Mouse (Mus musculus) T-helper 2 cell (primary cell): Measurements from ENCODE around the gene Grm2.

Experiments
- in situ Hi-C: fragments of 300-600 bp; cut with MboI, MseI; formaldehyde crosslinking; loops from one replicate; pipeline ENCODE4 v1.15.1; 2025; ENCODE audit warnings: high pct_unique_total_duplicates

The Grm2 gene

GRCm38 (mm10) chr9:106655884-106656720 lies at the start of gene Grm2:
Grm2 (minus strand) TSS chr9:106656082.
- in situ Hi-C loops = no loop called here

DNA sequence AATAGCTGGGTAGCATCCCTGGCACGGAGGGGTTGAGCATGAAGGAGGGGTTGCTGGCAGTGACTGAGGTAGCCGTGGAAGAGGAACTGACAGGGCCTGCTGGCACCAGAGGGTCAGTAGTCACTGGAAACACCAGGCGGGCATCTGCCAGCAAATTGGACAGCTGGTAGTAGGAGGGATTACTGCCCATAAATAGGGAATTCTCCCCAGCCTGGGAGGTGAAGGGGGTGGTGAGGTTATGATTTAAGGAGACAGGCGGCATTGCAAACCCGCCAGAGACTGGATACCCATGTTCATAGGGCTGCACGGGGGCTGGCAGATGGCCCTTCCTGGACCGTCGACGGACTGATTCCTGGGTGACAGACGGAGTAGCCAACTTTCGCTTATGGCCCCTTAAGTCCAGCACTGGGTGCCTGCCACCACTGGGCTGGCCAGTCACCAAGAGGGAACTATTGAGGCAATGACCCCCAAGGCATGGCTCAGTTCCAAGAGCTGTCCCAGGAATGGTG lies 37.1 kb upstream of the Grm2 start:
- in situ Hi-C loops = no loop called here

GRCm38 (mm10) chr9:106688834-106689233 lies 33.0 kb upstream of the Grm2 start:
- in situ Hi-C loops = loop anchor here (10.0 kb wide), 2 partner anchors 206 to 1634 kb away; partner anchors contain the start of genes Manf and Mrpl3

DNA sequence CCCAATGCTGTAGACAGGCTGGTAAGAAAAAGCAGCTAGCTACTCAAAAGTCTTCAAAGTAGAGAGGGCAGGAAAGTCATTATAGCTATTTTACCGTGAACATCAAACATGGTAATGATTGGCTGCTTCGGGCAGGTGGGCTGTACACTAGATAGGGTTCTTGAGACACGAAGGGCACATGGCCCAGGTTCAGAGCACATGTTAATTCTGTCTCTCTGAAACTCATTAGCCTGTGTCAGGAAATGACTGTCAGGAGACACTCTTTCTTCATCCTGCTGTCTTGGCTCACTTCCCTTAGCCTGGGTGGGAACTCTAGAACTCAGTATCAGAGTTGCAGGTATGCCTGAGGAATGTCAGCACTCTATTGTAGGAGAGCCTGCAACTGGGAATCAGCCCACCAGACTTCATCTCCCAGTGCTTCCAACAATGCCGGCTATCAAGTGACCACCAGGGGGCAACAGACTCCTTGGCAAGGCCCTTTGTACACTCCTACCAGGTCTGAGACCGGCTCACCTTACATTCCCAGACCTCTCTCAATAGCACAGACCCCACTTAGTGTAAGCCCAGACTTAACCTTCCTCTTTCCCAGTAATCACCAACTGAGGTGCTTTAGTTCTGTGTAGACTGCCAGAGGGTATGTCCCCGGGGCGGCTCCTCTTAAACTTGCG lies 31.2 kb upstream of the Grm2 start:
- in situ Hi-C loops = loop anchor here (10.0 kb wide), 2 partner anchors 208 to 1632 kb away; partner anchors contain the start of genes Manf and Mrpl3

DNA sequence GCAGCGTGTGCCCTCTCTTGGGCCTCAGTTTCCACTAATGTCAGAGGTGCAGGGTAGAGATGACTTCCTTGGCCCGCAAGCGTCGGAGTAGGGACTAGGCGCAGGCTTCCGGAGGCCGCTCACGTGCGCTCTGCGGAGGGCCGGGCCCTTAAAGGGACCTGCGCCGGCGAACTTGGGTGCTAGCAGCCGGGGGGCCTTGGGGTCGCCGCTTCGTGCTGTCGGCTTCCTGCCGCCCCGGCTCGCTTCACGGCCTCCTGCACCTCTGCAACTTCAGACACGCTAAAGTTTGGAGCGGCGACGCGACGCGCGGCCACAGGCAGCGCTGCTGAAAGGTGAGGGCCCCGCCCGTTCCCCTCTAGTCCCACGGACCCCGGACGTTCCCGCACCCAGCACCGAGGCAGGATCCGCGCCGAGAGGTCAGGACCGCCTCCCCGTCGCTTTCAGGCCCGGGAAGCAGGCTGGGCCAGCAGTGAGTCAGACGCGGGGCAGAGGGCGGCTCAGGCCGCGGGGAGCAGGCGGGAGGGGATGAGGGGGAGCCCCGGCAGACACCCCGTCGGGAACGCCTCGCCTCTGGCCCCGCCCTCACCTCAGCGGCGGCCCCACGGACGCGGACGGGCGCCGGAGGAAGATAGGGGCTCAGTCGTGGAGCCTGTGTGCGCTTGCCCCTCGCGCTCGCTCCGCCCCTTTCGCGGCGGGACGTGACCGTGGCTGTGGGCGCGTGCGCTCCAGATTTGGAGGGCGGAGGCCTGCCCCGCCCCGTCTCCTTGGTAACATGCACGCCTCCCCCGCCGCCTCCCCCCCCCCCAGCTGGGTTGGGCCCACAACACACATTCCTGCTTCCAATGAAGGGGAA lies 29.6 kb upstream of the Grm2 start, which contains the start of gene Tex264:
Gene Tex264 (minus strand): TSS at position 679 of the 853 bp plus-strand sequence.
- in situ Hi-C loops = loop anchor here (10.0 kb wide), 2 partner anchors 209 to 1631 kb away; partner anchors contain the start of genes Manf and Mrpl3

- in situ Hi-C loops = loop anchor here (10.0 kb wide), 2 partner anchors 210 to 1630 kb away; partner anchors contain the start of genes Manf and Mrpl3
These were observed 29.0 kb upstream of the Grm2 start for GRCm38 (mm10) chr9:106684918-106685248.

DNA sequence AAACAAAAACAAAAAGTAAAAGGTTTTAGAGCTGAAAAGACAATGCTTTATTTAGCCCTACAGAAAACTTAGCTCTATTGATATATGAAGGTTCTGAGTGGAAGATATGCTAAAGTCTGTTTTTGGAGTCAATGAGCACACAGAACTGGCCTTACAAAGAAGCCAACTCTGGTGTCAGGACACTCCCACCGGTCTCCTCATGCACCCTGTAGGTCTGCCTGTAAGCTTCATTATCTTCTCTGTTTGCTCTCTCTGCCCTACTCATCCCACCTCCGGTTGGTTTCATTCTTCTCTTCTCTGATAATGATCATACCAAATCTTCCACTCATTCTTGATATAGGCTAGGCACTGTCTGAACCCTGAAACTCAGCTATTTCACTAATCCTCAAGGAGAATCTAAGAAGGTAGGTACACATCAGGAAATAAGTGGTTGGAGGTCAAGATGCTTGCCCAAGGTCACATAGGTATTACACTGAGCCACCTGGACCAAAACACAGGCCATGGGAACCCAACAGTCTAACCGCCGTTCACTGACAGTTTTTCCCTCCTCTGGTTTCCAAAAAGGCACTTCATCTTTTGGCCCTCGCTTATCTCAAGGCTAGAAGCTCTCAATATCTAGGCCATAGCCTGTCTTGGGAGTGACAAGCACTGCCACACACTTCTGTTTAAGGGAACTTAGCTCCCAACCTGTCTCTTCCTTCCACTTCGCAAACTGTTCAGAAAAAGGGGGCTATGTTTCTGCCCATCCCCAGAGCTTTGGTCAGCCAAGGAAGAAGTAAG lies 28.4 kb upstream of the Grm2 start:
- in situ Hi-C loops = loop anchor here (10.0 kb wide), 2 partner anchors 211 to 1629 kb away; partner anchors contain the start of genes Manf and Mrpl3

GRCm38 (mm10) chr9:106681026-106681425 lies 25.1 kb upstream of the Grm2 start:
- in situ Hi-C loops = loop anchor here (10.0 kb wide), 2 partner anchors 214 to 1626 kb away; partner anchors contain the start of genes Manf and Mrpl3

- in situ Hi-C loops = no loop called here
These were observed 22.4 kb upstream of the Grm2 start for GRCm38 (mm10) chr9:106678242-106678641.

DNA sequence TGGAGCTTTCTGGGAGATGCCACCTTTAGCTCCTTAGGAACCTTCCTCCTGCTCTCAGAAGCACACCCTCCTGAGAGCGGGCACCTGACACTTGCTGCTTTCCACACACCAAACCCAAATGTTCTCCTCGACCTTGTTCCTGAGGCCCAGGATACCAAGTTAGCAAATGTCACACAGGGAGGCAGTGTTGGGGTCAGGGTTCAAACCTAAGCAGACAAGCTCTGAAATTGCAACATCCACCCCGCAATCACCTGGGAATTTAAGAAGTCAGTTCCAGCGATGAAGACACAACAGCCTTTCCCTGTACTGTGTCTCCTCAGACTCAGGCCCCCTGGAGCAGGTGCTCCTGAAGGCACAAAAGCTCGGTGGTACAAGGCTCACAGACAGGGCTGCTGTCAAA lies 21.8 kb upstream of the Grm2 start:
- in situ Hi-C loops = no loop called here

- in situ Hi-C loops = no loop called here
These were observed 20.7 kb upstream of the Grm2 start for GRCm38 (mm10) chr9:106676571-106676970.

GRCm38 (mm10) chr9:106675965-106676364 lies 20.1 kb upstream of the Grm2 start:
- in situ Hi-C loops = no loop called here

- in situ Hi-C loops = no loop called here
These were observed 19.6 kb upstream of the Grm2 start for GRCm38 (mm10) chr9:106675480-106675879.

- in situ Hi-C loops = loop anchor here (5.0 kb wide), 1 partner anchor 158 kb away; no protein-coding TSS in a partner anchor
These were observed 18.0 kb upstream of the Grm2 start for GRCm38 (mm10) chr9:106673860-106674259.

- in situ Hi-C loops = no loop called here
These were observed 9.0 kb upstream of the Grm2 start for GRCm38 (mm10) chr9:106664856-106665255.

DNA sequence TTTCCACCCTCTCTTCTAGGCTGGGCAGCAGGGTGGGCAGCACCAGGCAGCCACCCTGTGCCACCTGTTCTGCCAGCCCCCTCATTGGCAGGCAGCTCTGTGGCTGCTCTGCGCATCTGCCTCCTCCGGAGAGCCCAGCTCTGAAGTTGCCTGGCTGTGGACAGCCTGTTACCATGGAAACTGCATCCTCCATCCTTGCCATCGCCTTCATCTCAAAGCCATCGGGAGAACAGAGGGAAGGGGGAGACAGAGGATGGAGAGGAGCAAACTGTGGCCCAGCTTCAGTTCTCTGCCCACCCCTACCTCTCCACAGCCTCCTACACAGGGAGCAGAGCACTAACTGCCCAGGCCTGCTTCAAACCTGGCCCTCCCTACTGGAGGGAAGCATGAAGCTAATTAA lies 8.6 kb upstream of the Grm2 start:
- in situ Hi-C loops = no loop called here

DNA sequence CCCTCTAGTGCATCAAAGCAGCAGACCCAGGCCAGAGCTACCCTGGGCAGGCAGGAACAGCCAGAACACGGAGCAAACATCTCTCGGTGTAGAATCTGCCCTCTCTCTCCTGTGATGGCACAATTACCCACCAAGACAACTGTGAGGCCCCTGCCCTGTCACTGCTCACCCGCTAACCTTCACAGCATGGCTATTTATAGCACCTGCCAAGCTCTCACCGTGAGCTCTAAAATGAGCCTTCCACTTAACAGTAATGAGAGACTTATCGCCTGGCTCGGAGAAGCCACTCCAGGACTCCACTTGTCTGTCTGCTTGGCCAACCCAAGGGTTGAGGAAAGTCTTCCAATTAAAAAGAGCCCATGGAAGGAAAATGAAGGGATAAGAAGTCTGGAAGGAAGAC lies 7.3 kb upstream of the Grm2 start:
- in situ Hi-C loops = no loop called here

DNA sequence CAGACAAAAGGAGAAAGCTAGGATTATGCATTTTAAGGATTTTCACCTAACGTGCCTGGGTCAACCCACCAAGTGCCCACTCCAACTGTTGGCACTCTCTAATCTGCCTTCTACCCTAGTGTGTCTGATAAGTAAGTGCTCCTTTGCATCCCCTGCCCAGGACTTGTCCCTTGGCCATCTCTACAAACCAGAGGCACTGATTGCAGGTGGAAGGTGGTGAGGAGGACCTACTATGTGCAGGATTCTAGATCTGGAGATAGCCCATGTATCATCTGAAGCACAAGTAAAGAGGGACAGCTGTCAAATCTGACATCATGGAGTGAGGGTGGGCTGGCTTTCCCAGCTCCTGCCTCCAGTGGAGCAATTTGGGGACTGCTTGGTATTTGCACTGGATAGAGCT lies 4.1 kb upstream of the Grm2 start:
- in situ Hi-C loops = no loop called here

- in situ Hi-C loops = no loop called here
These were observed 3.6 kb upstream of the Grm2 start for GRCm38 (mm10) chr9:106659441-106659840.

DNA sequence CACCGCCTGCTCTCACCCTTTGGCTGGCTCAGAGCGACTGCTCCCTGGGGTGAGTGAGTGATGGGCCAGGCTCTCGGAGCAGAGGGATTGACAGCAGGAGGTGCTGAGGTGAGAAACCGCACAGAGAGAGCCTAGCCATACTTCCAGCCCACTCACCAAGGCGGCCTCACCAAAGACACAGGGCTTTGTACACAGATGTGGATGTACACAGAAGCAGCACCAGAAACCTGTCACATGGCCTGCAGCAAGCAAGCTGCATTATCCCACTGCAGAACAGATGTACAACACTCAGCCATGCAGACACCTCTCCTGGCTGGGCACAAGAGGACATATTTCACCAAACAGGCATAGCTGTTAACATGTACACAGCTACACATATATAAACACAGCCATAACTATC lies 1.7 kb upstream of the Grm2 start:
- in situ Hi-C loops = no loop called here
